20 mouse cellular contexts compared by ENCODE assay signal in the genomic region with DNA sequence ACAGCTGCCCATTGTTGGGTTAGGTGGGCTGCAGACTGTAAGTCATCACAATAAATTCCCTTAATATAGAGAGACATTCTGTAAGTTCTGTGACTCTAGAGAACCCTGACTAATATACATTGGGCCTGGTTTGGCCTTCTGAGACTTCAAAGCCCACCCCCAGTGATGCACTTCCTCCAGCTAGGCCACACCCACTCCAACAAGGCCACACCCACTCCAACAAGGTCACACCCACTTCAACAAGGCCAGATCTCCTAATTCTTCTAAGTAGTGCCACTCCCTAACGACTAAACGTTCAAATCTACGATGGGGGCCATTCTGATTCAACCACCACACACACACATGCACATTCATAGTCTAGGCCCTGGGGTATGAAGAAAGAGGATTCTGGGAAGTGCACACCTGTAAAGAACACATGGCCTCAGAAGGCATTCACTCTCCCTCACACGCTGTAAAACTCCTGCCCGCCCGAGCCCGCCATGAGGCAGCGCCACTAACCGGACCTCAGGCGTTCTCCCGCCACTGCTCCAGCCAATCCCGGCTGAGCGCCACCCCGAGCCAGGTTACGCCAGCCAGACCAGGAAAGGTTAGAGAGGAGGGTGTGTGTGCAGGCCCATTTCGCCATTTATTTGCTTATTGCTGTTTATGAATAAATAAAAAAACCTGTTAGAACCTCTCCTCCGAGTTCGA.
"Had no signal": no experiment of that assay in that cellular context is flagged by ENCODE, and none has a peak within 500 bp of the region (broad histone marks: within the 10 kb centered on the region; RNA-seq: fewer than 3 reads in every experiment).

No protein-coding gene starts in this region.

- H3K27me3 ChIP-seq: kidney, embryonic 15.5 days; liver, embryonic 13.5 days; midbrain, embryonic 12.5 days; midbrain, embryonic 15.5 days; neural tube, embryonic 12.5 days; neural tube, embryonic 15.5 days had no signal

- H3K36me3 ChIP-seq: kidney, embryonic 15.5 days; liver, embryonic 13.5 days; midbrain, embryonic 12.5 days; midbrain, embryonic 15.5 days; neural tube, embryonic 12.5 days; neural tube, embryonic 15.5 days had no signal

- H3K9ac ChIP-seq: kidney, embryonic 15.5 days; liver, embryonic 13.5 days; midbrain, embryonic 12.5 days; midbrain, embryonic 15.5 days; neural tube, embryonic 12.5 days; neural tube, embryonic 15.5 days had no signal

- H3K9me3 ChIP-seq: midbrain, embryonic 15.5 days; neural tube, embryonic 15.5 days had no signal

- H3K27ac ChIP-seq: kidney, embryonic 15.5 days; liver, embryonic 13.5 days; macrophage; midbrain, embryonic 12.5 days; midbrain, embryonic 15.5 days; neural tube, embryonic 12.5 days; neural tube, embryonic 15.5 days; stomach, postnatal 0 days had no signal

- DNase-seq: kidney, adult 2 months; kidney, postnatal 10 days; kidney, postnatal 36 days; layer of hippocampus, postnatal 36 days; left cerebral cortex, postnatal 4 days; liver, embryonic 13.5 days; lung, adult 2 months; lung, postnatal 14 days; right cerebral cortex, adult 18-20 months; right cerebral cortex, postnatal 14 days; right cerebral cortex, postnatal 4 days; thymus, adult 18-20 months; thymus, postnatal 36 days had no signal

- H3K4me3 ChIP-seq: kidney, embryonic 15.5 days; liver, embryonic 13.5 days; midbrain, embryonic 12.5 days; midbrain, embryonic 15.5 days; neural tube, embryonic 12.5 days; neural tube, embryonic 15.5 days had no signal

- H3K4me1 ChIP-seq: kidney, embryonic 15.5 days; liver, embryonic 13.5 days; midbrain, embryonic 12.5 days; midbrain, embryonic 15.5 days; neural tube, embryonic 12.5 days; neural tube, embryonic 15.5 days had no signal
